Mouse (Mus musculus): Measurements from ENCODE around the gene Terf2ip. TPM values are rescaled to one million over a fixed set of nuclear protein-coding genes. Genes with fewer than 3 reads are reported as not detected.

The Terf2ip gene
- polyA plus RNA-seq, 1 experiment: 13.1 TPM

GRCm38 (mm10) chr8:111967246-111967870 is 43.8 kb upstream of the Terf2ip start:
- Histone ChIP-seq H3K36me3 (ENCODE audit: control insufficient read depth, insufficient read depth, low read length) (no peaks in the 10 kb centered on the region), H3K27ac (ENCODE audit: control insufficient read depth, insufficient read depth, low read length) (no peak overlapping the region), H3K4me3 (ENCODE audit: control insufficient read depth, insufficient read depth, low read length) (no peak overlapping the region), H3K27me3 (ENCODE audit: control insufficient read depth, insufficient read depth, low read length) (no peaks in the 10 kb centered on the region), H3K4me1 (replicated peaks; ENCODE audit: control insufficient read depth, insufficient read depth, low read length) (peaks cover 4% of the 10 kb centered on the region)
- 32% methylated on average over 5 of the region's 5 CpGs for WGBS
- DNase-seq: no peak
- TF ChIP-seq POLR2A (IDR thresholded peaks at IDR 0.05; ENCODE audit: control insufficient read depth, extremely low read depth, insufficient read depth, low read length, poor library complexity) (no peak), CTCF (IDR thresholded peaks at IDR 0.05; ENCODE audit: borderline replicate concordance, control insufficient read depth, extremely low read depth, insufficient read depth, low read length, poor library complexity) (no peak)

- DNase-seq: no peak
- 91% methylated on average over 10 of the region's 10 CpGs for WGBS
- Histone ChIP-seq H3K27ac (ENCODE audit: control insufficient read depth, insufficient read depth, low read length) (no peak overlapping the region), H3K4me1 (replicated peaks; ENCODE audit: control insufficient read depth, insufficient read depth, low read length) (peaks cover 4% of the 10 kb centered on the region), H3K36me3 (ENCODE audit: control insufficient read depth, insufficient read depth, low read length) (no peaks in the 10 kb centered on the region), H3K27me3 (ENCODE audit: control insufficient read depth, insufficient read depth, low read length) (no peaks in the 10 kb centered on the region), H3K4me3 (ENCODE audit: control insufficient read depth, insufficient read depth, low read length) (no peak overlapping the region)
- TF ChIP-seq CTCF (IDR thresholded peaks at IDR 0.05; ENCODE audit: borderline replicate concordance, control insufficient read depth, extremely low read depth, insufficient read depth, low read length, poor library complexity) (no peak), POLR2A (IDR thresholded peaks at IDR 0.05; ENCODE audit: control insufficient read depth, extremely low read depth, insufficient read depth, low read length, poor library complexity) (no peak)
These were observed 42.7 kb upstream of the Terf2ip start for GRCm38 (mm10) chr8:111968541-111968940.

- no peak for DNase-seq
- WGBS: 92% methylated on average over 5 of the region's 5 CpGs
- peaks cover 4% of the 10 kb centered on the region for H3K4me1 ChIP-seq (replicated peaks; ENCODE audit: control insufficient read depth, insufficient read depth, low read length)
- no peaks in the 10 kb centered on the region for H3K36me3 ChIP-seq (ENCODE audit: control insufficient read depth, insufficient read depth, low read length)
- H3K27me3 ChIP-seq (ENCODE audit: control insufficient read depth, insufficient read depth, low read length): no peaks in the 10 kb centered on the region
- no peak overlapping the region for H3K4me3 ChIP-seq (ENCODE audit: control insufficient read depth, insufficient read depth, low read length)
- TF ChIP-seq POLR2A (IDR thresholded peaks at IDR 0.05; ENCODE audit: control insufficient read depth, extremely low read depth, insufficient read depth, low read length, poor library complexity) (no peak), CTCF (IDR thresholded peaks at IDR 0.05; ENCODE audit: borderline replicate concordance, control insufficient read depth, extremely low read depth, insufficient read depth, low read length, poor library complexity) (no peak)
- H3K27ac ChIP-seq (ENCODE audit: control insufficient read depth, insufficient read depth, low read length): no peak overlapping the region
These were observed 42.2 kb upstream of the Terf2ip start for GRCm38 (mm10) chr8:111968991-111969390.

- WGBS: 87% methylated on average over 12 of the region's 12 CpGs
- DNase-seq: no peak
- Histone ChIP-seq H3K4me3 (ENCODE audit: control insufficient read depth, insufficient read depth, low read length) (no peak overlapping the region), H3K36me3 (ENCODE audit: control insufficient read depth, insufficient read depth, low read length) (no peaks in the 10 kb centered on the region), H3K27me3 (ENCODE audit: control insufficient read depth, insufficient read depth, low read length) (no peaks in the 10 kb centered on the region), H3K27ac (ENCODE audit: control insufficient read depth, insufficient read depth, low read length) (no peak overlapping the region), H3K4me1 (replicated peaks; ENCODE audit: control insufficient read depth, insufficient read depth, low read length) (peaks cover 20% of the 10 kb centered on the region)
- TF ChIP-seq POLR2A (IDR thresholded peaks at IDR 0.05; ENCODE audit: control insufficient read depth, extremely low read depth, insufficient read depth, low read length, poor library complexity): no peak
- TF ChIP-seq CTCF (IDR thresholded peaks at IDR 0.05; ENCODE audit: borderline replicate concordance, control insufficient read depth, extremely low read depth, insufficient read depth, low read length, poor library complexity): no peak
These were observed 37.1 kb upstream of the Terf2ip start for GRCm38 (mm10) chr8:111974138-111974537.

GRCm38 (mm10) chr8:111975706-111976105 is 35.5 kb upstream of the Terf2ip start:
- H3K36me3 ChIP-seq (ENCODE audit: control insufficient read depth, insufficient read depth, low read length): no peaks in the 10 kb centered on the region
- H3K4me3 ChIP-seq (ENCODE audit: control insufficient read depth, insufficient read depth, low read length): no peak overlapping the region
- H3K27ac ChIP-seq (ENCODE audit: control insufficient read depth, insufficient read depth, low read length): peak overlapping the region; percentile 78; the same call in 1 of the 2 replicates
- no peak for DNase-seq
- WGBS: 99% methylated on average over 2 of the region's 2 CpGs
- TF ChIP-seq POLR2A (IDR thresholded peaks at IDR 0.05; ENCODE audit: control insufficient read depth, extremely low read depth, insufficient read depth, low read length, poor library complexity): no peak
- no peak for TF ChIP-seq CTCF (IDR thresholded peaks at IDR 0.05; ENCODE audit: borderline replicate concordance, control insufficient read depth, extremely low read depth, insufficient read depth, low read length, poor library complexity)
- H3K27me3 ChIP-seq (ENCODE audit: control insufficient read depth, insufficient read depth, low read length): no peaks in the 10 kb centered on the region
- H3K4me1 ChIP-seq (replicated peaks; ENCODE audit: control insufficient read depth, insufficient read depth, low read length): peaks cover 20% of the 10 kb centered on the region

- Histone ChIP-seq H3K4me1 (replicated peaks; ENCODE audit: control insufficient read depth, insufficient read depth, low read length) (peaks cover 20% of the 10 kb centered on the region), H3K27me3 (ENCODE audit: control insufficient read depth, insufficient read depth, low read length) (no peaks in the 10 kb centered on the region), H3K36me3 (ENCODE audit: control insufficient read depth, insufficient read depth, low read length) (no peaks in the 10 kb centered on the region), H3K27ac (ENCODE audit: control insufficient read depth, insufficient read depth, low read length) (peak overlapping the region; percentile 79), H3K4me3 (ENCODE audit: control insufficient read depth, insufficient read depth, low read length) (no peak overlapping the region)
- TF ChIP-seq POLR2A (IDR thresholded peaks at IDR 0.05; ENCODE audit: control insufficient read depth, extremely low read depth, insufficient read depth, low read length, poor library complexity) (no peak), CTCF (IDR thresholded peaks at IDR 0.05; ENCODE audit: borderline replicate concordance, control insufficient read depth, extremely low read depth, insufficient read depth, low read length, poor library complexity) (no peak)
- DNase-seq: peak; percentile 57
- WGBS: 6% methylated on average over 2 of the region's 2 CpGs
These were observed 34.9 kb upstream of the Terf2ip start for GRCm38 (mm10) chr8:111976326-111976725.

GRCm38 (mm10) chr8:111978147-111978546 is 33.1 kb upstream of the Terf2ip start:
- no peaks in the 10 kb centered on the region for H3K36me3 ChIP-seq (ENCODE audit: control insufficient read depth, insufficient read depth, low read length)
- no peak overlapping the region for H3K4me3 ChIP-seq (ENCODE audit: control insufficient read depth, insufficient read depth, low read length)
- H3K27me3 ChIP-seq (ENCODE audit: control insufficient read depth, insufficient read depth, low read length): no peaks in the 10 kb centered on the region
- 96% methylated on average over 10 of the region's 10 CpGs for WGBS
- no peak overlapping the region for H3K27ac ChIP-seq (ENCODE audit: control insufficient read depth, insufficient read depth, low read length)
- peaks cover 20% of the 10 kb centered on the region for H3K4me1 ChIP-seq (replicated peaks; ENCODE audit: control insufficient read depth, insufficient read depth, low read length)
- DNase-seq: no peak
- TF ChIP-seq POLR2A (IDR thresholded peaks at IDR 0.05; ENCODE audit: control insufficient read depth, extremely low read depth, insufficient read depth, low read length, poor library complexity) (no peak), CTCF (IDR thresholded peaks at IDR 0.05; ENCODE audit: borderline replicate concordance, control insufficient read depth, extremely low read depth, insufficient read depth, low read length, poor library complexity) (no peak)

Data from thymus, adult 2 months (tissue).